Mouse (Mus musculus) gastrocnemius, postnatal 36 days (tissue): ENCODE measurements at regions not wholly inside any gene's neighbourhood (a gene's known extent, or its start where the extent isn't known, plus 50 kb on each side); places are given as distances from the start of the nearest gene placed in this dataset.

Experiments
- DNase-seq, 2 experiments: peaks; one replicate each; pipeline ENCODE4 v3.0.0; 2022
- intact Hi-C: fragments of 180-260 bp; cut with DNase I; formaldehyde crosslinking; loops from one replicate; pipeline ENCODE4 v1.15.1; 2025

- intact Hi-C loops = no loop called here
Observed at GRCm38 (mm10) chr7:115258626-115259025, 515.1 kb downstream of the Insc start.

GRCm38 (mm10) chr7:115263082-115263481 lies 519.6 kb downstream of the Insc start:
- intact Hi-C loops = no loop called here
- DNase-seq = no peak

More at GRCm38 (mm10) chr7:115258626-115259025, 515.1 kb downstream of the Insc start:
- DNase-seq = no peak

GRCm38 (mm10) chr7:115266141-115266540 lies 522.6 kb downstream of the Insc start:
- no peak for DNase-seq
- intact Hi-C loops = no loop called here

GRCm38 (mm10) chr7:115270803-115271202 lies 527.3 kb downstream of the Insc start:
- intact Hi-C loops = no loop called here
- no peak for DNase-seq

- peak; percentile 14 to 21 for DNase-seq
- intact Hi-C loops = no loop called here
Observed at GRCm38 (mm10) chr7:115274836-115275235, 531.3 kb downstream of the Insc start.

- intact Hi-C loops = no loop called here
- no peak for DNase-seq
Observed at GRCm38 (mm10) chr7:115290801-115291417, 547.4 kb downstream of the Insc start.

GRCm38 (mm10) chr7:115294655-115295230 lies 551.2 kb downstream of the Insc start:
- intact Hi-C loops = no loop called here

GRCm38 (mm10) chr7:115300241-115300640 lies 556.7 kb downstream of the Insc start:
- DNase-seq = no peak
- intact Hi-C loops = no loop called here

More at GRCm38 (mm10) chr7:115294655-115295230, 551.2 kb downstream of the Insc start:
- no peak for DNase-seq

GRCm38 (mm10) chr7:115308377-115308776 lies 564.9 kb downstream of the Insc start:
- no peak for DNase-seq
- intact Hi-C loops = no loop called here

GRCm38 (mm10) chr7:115310400-115311225 lies 567.1 kb downstream of the Insc start:
- DNase-seq = no peak
- intact Hi-C loops = no loop called here

- DNase-seq = no peak
- intact Hi-C loops = no loop called here
Observed at GRCm38 (mm10) chr7:115319504-115319903, 576.0 kb downstream of the Insc start.

- DNase-seq = no peak
- intact Hi-C loops = no loop called here
Observed at GRCm38 (mm10) chr7:115322989-115323388, 579.5 kb downstream of the Insc start.

- DNase-seq = no peak
- intact Hi-C loops = no loop called here
Observed at GRCm38 (mm10) chr7:115328300-115328699, 584.8 kb downstream of the Insc start.

- intact Hi-C loops = no loop called here
- DNase-seq = no peak
Observed at GRCm38 (mm10) chr7:115331698-115332097, 588.2 kb downstream of the Insc start.

GRCm38 (mm10) chr7:115333046-115333577 lies 589.6 kb downstream of the Insc start:
- intact Hi-C loops = no loop called here
- no peak for DNase-seq

GRCm38 (mm10) chr7:115335051-115335450 lies 591.6 kb downstream of the Insc start:
- intact Hi-C loops = no loop called here
- DNase-seq = no peak

- DNase-seq = no peak
- intact Hi-C loops = no loop called here
Observed at GRCm38 (mm10) chr7:115340155-115340554, 596.7 kb downstream of the Insc start.

- intact Hi-C loops = no loop called here
- DNase-seq = no peak
Observed at GRCm38 (mm10) chr7:115341007-115341406, 597.5 kb downstream of the Insc start.

- intact Hi-C loops = no loop called here
- DNase-seq = no peak
Observed at GRCm38 (mm10) chr7:115345749-115346148, 602.3 kb downstream of the Insc start.

GRCm38 (mm10) chr7:115358711-115359110 lies 615.2 kb downstream of the Insc start:
- intact Hi-C loops = no loop called here
- DNase-seq = no peak

GRCm38 (mm10) chr7:115360142-115360541 lies 616.6 kb downstream of the Insc start:
- intact Hi-C loops = no loop called here
- no peak for DNase-seq
